Mouse (Mus musculus) retina, postnatal 7 days (tissue): ENCODE measurements around the gene Camkv.

Experiments used
- DNase-seq: peaks from one replicate; pipeline ENCODE4 v3.0.0-alpha.2; 2012; ENCODE audit warnings: low read depth, low spot score

Gene Camkv

GRCm38 (mm10) chr9:107923021-107923420, 12.5 kb upstream of the Camkv start:
- DNase-seq = no peak

- no peak for DNase-seq
Observed at GRCm38 (mm10) chr9:107923956-107924355, 11.5 kb upstream of the Camkv start.

DNA sequence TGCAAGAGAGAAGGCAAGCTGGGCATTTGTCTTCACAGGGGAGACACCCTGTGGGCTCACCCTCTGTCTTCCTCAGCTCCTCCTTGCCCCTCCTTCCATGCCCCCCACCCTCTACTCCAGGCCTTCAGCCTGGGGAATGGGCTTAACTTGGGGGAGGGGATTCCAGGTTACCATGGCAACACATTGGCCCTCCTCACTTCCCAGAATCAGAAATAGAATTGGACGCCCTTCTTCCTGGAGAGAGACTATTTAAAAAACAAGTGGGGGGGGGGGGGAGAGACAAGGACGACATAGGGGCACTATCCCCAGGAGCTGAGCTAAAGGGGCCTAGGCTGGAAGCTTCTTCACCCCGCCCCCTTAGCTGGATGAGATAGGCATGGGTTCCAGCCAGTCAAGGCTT, 10.2 kb upstream of the Camkv start:
- DNase-seq = no peak

GRCm38 (mm10) chr9:107926920-107927420, 8.5 kb upstream of the Camkv start:
- DNase-seq = no peak

DNA sequence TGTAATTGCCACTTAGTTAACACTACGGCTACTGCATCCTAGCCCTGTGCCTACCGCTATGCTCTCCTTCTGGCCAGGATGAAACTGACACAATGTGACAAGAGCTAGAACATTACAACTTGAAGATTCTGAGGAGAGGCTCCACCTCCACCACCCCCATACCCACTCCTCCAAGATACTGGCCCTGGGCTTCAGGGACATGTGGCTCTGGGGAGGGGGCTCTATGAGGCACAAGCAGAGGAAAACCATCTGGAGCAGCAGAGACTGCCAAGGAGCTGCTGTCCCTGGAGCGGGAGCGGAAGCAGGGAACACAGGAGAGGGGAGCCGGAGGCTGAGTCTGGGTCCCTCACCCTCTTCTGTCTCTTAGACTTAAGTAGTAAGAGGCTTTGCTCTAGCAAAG, 7.7 kb upstream of the Camkv start:
- no peak for DNase-seq

GRCm38 (mm10) chr9:107928169-107928568, 7.3 kb upstream of the Camkv start, which contains the start of gene Actl11:
Gene Actl11 (plus strand): TSS chr9:107928469.
- DNase-seq = no peak

DNA sequence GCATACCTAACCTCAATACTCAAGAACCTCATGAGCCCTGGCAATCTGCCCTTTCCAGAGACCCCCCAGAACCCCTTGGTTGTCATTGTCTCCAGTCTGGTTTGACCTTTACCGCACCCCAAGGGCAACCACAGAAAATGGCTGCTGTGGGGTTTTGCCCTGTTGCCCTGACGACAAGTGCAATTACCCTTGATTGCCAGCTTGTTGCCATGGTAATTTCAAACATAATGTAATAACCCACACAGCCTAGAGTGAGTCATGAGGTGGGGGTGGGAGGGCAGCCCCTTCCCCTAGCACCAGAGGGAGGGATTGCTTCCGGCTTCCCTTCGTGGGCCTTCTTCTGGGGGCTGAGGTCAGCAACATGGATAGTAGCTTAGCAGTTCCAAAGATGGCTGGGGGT, 3.3 kb upstream of the Camkv start:
- DNase-seq = no peak

- DNase-seq = no peak
Observed at GRCm38 (mm10) chr9:107934146-107934545, 1.3 kb upstream of the Camkv start.

- DNase-seq = no peak
Observed at GRCm38 (mm10) chr9:107935790-107936214, 328 bp downstream of the Camkv start.

DNA sequence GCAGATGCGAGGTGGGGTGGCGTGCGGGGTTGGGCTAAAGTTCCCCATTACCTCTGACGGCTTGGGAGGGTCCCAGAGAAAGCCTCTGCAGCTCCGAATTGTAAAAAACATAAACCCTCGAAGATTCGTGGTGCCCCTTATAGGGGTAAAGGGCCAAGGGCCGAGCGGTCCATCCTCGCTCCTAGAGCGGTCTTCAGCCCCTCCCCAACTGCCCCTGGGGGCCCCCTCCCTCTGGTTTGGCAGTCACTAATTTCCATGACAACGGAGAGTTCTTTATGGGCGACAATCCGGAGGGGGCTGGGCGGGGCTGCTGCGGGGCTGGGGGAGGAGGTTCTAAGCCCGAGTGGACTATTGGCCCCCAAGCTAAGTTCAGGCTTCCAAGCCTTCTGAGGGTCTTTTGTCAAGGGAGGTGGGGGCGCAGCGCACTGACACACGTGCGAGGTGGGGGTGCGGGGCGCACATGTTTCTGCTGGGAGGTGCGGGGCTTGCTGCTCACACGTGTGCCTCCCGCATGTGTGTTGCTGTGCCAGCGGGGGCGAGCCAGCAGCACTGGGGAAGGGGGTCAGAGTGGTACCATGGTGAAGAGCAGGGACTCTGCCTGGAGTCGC, 845 bp downstream of the Camkv start:
- no peak for DNase-seq

DNA sequence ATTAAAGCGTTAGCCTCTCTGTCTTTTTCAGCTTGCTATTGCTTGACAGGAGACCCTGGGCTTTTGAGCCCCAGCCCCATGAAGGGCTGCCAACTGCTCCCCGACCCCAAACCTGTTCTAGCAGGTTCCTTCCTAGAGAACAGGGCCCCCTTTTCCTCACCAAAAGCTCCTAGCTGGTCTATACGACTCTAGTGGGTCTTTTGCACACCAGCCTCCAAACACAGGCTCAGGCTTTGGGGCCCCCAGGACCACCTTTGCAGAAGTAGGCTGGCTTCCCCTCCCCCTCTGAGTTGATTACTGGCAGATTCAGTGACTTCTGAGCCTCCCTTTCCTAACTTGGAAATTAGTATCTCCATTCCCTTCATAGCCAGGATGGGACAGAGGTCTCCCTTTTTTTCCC, 1.4 kb downstream of the Camkv start:
- no peak for DNase-seq

DNA sequence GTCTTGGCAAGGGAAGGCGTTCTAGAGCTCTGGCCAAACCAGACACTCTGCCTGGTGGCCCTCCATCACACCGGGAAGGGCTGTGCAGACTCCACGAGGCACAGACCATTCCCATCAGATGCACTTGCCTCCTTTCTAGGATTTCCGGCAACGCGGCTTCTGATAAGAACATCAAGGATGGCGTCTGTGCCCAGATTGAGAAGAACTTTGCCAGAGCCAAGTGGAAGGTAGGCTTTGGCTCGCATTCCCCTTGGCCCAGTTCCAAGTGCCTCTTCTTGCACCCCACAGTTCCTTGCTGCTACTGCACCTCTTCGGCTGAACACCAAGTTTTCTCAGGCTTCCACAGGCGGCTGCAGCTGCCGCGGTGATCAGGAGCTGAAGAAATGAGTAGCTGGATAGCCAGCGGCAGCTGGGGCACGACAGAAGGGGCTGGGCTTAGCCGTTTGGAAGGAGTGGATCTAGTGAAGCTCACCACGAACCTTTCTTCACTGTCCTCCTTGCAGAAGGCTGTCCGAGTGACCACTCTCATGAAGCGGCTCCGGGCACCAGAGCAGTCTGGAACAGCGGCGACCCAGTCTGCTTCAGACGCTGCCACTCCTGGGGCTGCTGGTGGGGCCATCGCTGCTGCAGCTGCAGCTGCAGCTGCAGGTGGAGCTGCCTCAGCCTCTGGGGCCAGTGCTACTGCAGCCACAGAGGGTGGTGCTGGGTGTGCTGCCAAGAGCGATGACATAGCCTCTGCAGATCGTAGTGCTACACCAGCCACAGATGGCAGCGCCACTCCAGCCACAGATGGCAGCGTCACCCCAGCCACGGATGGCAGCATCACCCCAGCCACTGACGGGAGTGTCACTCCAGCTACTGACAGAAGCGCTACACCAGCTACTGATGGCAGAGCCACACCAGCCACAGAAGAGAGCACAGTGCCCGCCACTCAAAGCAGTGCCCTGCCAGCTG, 12.0 kb downstream of the Camkv start:
- no peak for DNase-seq

DNA sequence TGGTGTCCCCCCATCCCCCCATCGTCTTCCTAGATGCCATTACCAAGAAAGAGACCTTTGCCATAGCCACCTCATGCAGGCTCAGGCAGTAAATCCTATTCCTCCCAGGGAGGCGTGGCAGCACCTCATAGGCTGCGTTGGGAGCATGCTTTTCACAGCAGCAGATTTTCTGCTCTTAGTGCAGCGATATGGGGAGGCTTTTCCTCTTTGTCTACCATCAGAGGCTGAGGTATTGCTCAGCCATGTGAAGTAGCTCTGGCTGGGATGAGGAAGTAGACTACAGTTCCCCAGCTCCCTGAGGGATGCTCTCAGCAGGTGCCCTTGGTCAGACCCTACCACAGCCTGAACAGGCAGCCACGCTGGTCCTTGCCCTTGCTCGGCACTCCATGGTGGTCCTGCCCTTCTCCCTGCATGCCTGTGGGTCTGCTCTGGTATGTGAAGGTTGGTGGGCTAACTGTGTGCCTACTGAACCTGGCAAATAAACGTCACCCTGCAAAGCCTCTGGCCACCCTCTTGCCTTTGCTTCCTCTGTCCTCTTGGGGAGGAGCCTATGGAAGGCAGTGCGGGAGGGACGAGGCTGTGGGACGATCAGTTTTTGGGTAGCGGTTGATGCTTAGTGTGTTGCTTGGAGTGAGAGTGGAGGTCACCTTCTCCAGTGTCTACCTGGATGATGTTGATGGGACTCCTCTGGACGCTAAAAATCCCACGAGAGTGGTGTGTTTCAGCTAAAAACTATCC, 13.9 kb downstream of the Camkv start:
- no peak for DNase-seq

DNA sequence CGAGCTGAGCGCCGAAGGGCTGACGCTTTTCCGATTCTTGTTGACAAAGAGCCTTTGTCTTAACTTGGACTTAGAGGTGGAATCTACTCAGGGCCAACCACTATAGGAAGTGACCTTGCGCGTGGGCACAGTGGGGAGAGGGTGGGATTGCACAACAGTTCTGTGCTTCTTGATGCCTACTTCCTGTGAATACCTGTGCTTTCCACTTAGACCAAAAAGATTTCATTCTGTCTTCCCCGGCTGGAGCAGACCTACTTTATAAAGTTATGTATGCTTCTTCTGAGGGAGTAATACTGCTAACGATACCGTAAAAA, 14.4 kb downstream of the Camkv start, which contains the start of gene Traip:
Gene Traip, plus strand, starts transcription at position 215 of the 314 bp plus-strand sequence.
- no peak for DNase-seq

DNA sequence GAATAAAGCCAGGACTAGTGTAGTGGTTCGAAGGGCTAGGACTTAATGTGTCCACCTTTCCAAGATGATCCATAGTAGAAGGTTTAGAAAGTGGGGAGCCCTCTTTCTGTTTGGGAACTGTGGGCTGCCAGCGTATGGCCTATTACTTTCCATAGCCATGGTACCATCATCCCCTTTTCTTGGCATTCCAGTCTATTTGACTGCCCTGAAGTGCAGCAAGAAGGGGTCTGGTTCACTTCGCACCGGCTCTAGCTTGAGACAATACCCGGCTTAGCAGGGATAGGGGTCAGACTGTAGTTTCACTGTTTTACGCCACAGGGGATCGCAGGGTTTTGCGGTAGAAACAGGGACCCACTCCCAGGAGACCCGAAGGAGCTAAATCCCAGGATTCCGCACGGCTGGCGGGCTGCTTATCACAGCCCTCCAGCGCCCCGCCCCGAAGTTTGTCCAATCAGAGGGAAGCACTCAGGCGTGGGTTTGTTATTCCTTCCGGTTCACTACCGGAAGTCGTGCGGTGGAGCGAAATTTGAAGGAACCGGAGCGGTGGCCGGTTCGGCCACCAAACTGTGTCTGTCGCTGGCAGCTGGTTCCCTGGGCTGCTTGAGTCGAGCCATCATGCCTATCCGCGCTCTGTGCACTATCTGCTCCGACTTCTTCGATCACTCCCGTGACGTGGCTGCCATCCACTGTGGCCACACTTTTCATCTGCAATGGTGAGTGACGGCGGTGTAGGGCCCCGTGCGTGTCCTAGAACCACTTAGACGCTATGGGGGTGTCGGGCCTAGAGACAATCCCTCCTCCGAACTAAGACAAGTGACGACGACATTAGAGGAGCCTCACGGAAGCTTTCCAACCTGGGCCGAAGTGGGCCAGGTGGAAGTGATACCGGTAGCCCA, 15.2 kb downstream of the Camkv start:
- peak; percentile 88 for DNase-seq

- DNase-seq = no peak
Observed at GRCm38 (mm10) chr9:107955613-107956289, 20.3 kb downstream of the Camkv start.

- no peak for DNase-seq
Observed at GRCm38 (mm10) chr9:107957141-107957540, 21.7 kb downstream of the Camkv start.

GRCm38 (mm10) chr9:107959896-107960295, 24.4 kb downstream of the Camkv start:
- DNase-seq = no peak

DNA sequence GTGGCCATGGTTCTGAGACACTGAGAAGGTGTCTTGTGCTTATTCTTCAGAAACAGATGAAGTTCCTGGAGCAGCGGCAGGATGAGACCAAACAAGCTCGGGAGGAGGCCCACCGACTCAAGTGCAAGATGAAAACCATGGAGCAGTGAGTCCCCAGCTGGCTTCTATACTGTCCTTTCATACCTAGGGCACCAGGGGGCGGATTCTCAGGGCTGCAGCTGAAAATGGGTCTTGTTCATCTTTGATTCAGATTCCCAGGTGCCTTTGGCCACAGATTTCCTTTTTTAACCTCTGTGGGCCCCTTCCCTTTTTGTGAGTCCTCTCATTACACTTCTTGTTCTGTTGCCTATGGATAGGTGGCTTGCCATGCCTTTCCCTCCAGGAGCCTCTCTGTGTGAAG, 25.5 kb downstream of the Camkv start:
- DNase-seq = no peak

- DNase-seq = no peak
Observed at GRCm38 (mm10) chr9:107961351-107961762, 25.9 kb downstream of the Camkv start.
